Mouse (Mus musculus) erythroblast, adult 5-6 weeks (primary cell): Measurements from ENCODE around the gene Spin2c. TPM values are rescaled to one million over a fixed set of nuclear protein-coding genes. Genes with fewer than 3 reads are reported as not detected.

Source experiments
- ATAC-seq: replicated peaks from 2 replicates; pipeline ENCODE4 v1.8.0; 2016; ENCODE audit warnings: moderate number of reproducible peaks, mild to moderate bottlenecking, moderate TSS enrichment, inconsistent platforms; ENCODE audit not compliant: poor library complexity, low FRiP score, severe bottlenecking
- total RNA-seq, 2 experiments: library from RNA; stranded (forward) in 1 of 2; stranded (reverse) in 1 of 2; fragments of 150-400 nt in 1 of 2; fragments of 200-764, 138-1000 nt in 1 of 2; gene quantifications; 2 replicates each; pipeline versions ENCODE4 v1.2.3 to v1.2.4; 2015 to 2017; ENCODE audit warnings: low replicate concordance in 2 of 2

The Spin2c gene
- total RNA-seq (2015; ENCODE audit: low replicate concordance) (not detected in 2 replicates), total RNA-seq (2017; ENCODE audit: low replicate concordance) (not detected in 2 replicates)

GRCm38 (mm10) chrX:153831951-153832561 lies at the start of gene Spin2c:
TSS of gene Spin2c (plus strand) at chrX:153832225.
- no peak for ATAC-seq

GRCm38 (mm10) chrX:153832606-153833005 lies 581 bp downstream of the Spin2c start:
- ATAC-seq, result no peak

Other genes with a start within 250 kb of the Spin2c start
- gene Kctd12b, start 135.8 kb upstream of the Spin2c start, total RNA-seq (2015; ENCODE audit: low replicate concordance), result 1.7 and 3.5 TPM in 2 replicates
- gene Kctd12b, start 135.8 kb upstream of the Spin2c start, total RNA-seq (2017; ENCODE audit: low replicate concordance), result 0.84 and 2.0 TPM in 2 replicates
- gene Nbdy, start 108.6 kb upstream of the Spin2c start, total RNA-seq (2015; ENCODE audit: low replicate concordance), result 14.2 and 19.6 TPM in 2 replicates
- gene Nbdy, start 108.6 kb upstream of the Spin2c start, total RNA-seq (2017; ENCODE audit: low replicate concordance), result 0.84 and 3.2 TPM in 2 replicates
- not detected in 2 replicates for gene Samt1, start 180.4 kb downstream of the Spin2c start, total RNA-seq (2015; ENCODE audit: low replicate concordance)
- not detected in 2 replicates for gene Samt1, start 180.4 kb downstream of the Spin2c start, total RNA-seq (2017; ENCODE audit: low replicate concordance)
- not detected in 2 replicates for gene 4921511M17Rik, start 201.6 kb downstream of the Spin2c start, total RNA-seq (2015; ENCODE audit: low replicate concordance)
- gene 4921511M17Rik, start 201.6 kb downstream of the Spin2c start, total RNA-seq (2017; ENCODE audit: low replicate concordance), result not detected in 2 replicates
- not detected in 2 replicates for gene Gm10057, start 222.8 kb downstream of the Spin2c start, total RNA-seq (2015; ENCODE audit: low replicate concordance)
- not detected in 2 replicates for gene Gm10057, start 222.8 kb downstream of the Spin2c start, total RNA-seq (2017; ENCODE audit: low replicate concordance)